Mouse (Mus musculus) bone marrow, adult 2 months (tissue): Measurements from ENCODE around the gene 4930556J24Rik. TPM values are rescaled to one million over a fixed set of nuclear protein-coding genes. Genes with fewer than 3 reads are reported as not detected.
A peak's percentile ranks its signal among the peaks of the same experiment; 100 is the strongest.
"Not testable (repeated sequence)": the region's sequence is repeated elsewhere in the genome, so short reads cannot be mapped to it uniquely, and the experiment has no call there.

Experiments used
- H3K27ac ChIP-seq: fragments of 200-500 bp; 2 replicates; pipeline ENCODE4 v1.5.1; 2012; ENCODE audit warnings: low read depth, mild to moderate bottlenecking, control low read depth, inconsistent platforms, low read length; ENCODE audit not compliant: control insufficient read depth, poor library complexity, insufficient read depth
- H3K4me1 ChIP-seq: fragments of 200-500 bp; 2 replicates; pipeline ENCODE4 v1.6.1; 2011; ENCODE audit warnings: low read length; ENCODE audit not compliant: control insufficient read depth, insufficient read depth
- H3K4me3 ChIP-seq: fragments of 200-500 bp; replicated peaks from 2 replicates; pipeline ENCODE3; 2011; ENCODE audit warnings: mild to moderate bottlenecking, low read depth, low read length, control low read depth; ENCODE audit not compliant: control insufficient read depth
- CTCF ChIP-seq: fragments of 200-500 bp; IDR thresholded peaks from 2 replicates; pipeline ENCODE4 v1.5.1; 2011; ENCODE audit warnings: low read length, control low read depth; ENCODE audit not compliant: control insufficient read depth, insufficient read depth
- POLR2A ChIP-seq: fragments of 200-500 bp; IDR thresholded peaks from 2 replicates; pipeline ENCODE4 v1.6.1; 2011; ENCODE audit warnings: low read depth, mild to moderate bottlenecking, control low read depth, low read length, borderline replicate concordance; ENCODE audit not compliant: control insufficient read depth
- WGBS: fragments of 180-500 bp; shearing (Covaris S2); methylation state at CpG from one replicate; pipeline ENCODE4 v1.1.7; 2018; 5-methylcytosine and 5-hydroxymethylcytosine counted together
- polyA plus RNA-seq: library from polyadenylated mRNA; stranded (reverse); fragments of >200 nt; gene quantifications from 2 replicates; pipeline ENCODE4 v1.2.4, GENCODE M21; 2011; ENCODE audit warnings: low replicate concordance; ENCODE audit not compliant: missing spikeins, insufficient read depth, insufficient read length

The 4930556J24Rik gene
- polyA plus RNA-seq: not detected in 2 replicates

DNA sequence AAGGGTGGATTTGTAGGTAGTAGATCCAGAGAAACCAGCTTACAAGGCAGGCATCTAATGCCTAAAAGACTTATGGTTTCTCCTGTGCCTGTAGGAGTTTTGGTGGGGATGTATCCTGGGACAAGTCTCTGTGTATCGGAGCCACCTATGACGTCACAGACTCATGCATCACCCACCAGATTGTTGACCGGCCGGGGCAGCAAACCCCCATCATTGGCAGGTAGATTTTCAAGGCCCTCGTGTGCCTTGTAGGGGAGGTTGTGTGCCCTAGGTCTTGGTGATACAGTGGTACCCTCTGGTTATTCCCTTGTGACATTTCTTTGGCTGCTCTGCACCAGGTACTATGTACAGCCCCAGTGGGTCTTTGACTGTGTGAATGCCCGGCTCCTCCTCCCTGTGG lies at the start of gene 4930556J24Rik:
Gene 4930556J24Rik (minus strand): TSS at position 101 of the 400 bp plus-strand sequence.
- 86% methylated on average over 6 of the region's 6 CpGs for WGBS
- H3K4me1 ChIP-seq: no peaks in the 10 kb centered on the region
- no peak within 1 kb of the TSS for H3K27ac ChIP-seq
- TF ChIP-seq POLR2A (no peak), CTCF (no peak)
- no peak within 1 kb of the TSS for H3K4me3 ChIP-seq

DNA sequence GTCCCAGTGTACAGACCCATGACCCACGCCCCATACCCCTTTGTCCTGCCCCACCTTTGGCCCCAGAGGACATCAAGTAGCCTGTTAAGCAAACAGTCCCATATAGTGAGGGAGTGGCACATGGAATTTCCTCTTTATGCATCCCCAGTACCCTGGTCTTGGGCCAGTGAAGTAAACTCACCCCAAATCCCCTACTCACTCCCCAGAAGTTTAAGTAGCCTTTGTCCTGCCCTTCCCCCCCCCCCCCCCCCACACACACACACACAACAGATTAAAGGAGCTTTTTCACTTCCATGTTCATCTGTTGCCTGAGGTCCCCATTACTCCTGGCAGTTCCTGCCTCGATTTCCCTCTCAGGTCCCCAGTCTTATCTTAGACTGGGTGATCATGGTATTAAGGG lies 46.7 kb upstream of the 4930556J24Rik start:
- Histone ChIP-seq H3K27ac (no peak overlapping the region), H3K4me3 (no peak overlapping the region), H3K4me1 (no peaks in the 10 kb centered on the region)
- 57% methylated on average over 2 of the region's 2 CpGs for WGBS
- TF ChIP-seq CTCF: no peak
- no peak for TF ChIP-seq POLR2A

DNA sequence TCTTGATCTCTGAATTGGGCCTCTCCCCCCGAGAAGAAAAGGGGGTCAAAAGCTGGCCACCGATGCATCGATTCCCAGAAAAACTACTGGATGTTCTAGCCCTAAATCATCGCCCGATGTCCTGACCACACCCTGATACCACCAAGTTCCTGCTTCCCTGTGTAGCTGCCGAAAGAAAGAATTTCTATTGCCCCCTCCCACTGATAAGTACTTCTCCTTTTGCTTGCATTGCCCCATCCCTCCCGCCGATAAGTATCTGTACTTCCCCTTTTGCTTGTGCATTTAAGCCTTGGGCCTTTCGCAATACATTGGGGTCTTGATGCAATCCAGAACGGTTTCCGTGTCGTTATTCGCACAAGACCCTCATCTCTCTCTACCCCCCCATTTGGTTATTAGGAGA lies 45.5 kb upstream of the 4930556J24Rik start:
- WGBS: 62% methylated on average over 13 of the region's 13 CpGs
- not testable (repeated sequence) for H3K27ac ChIP-seq

DNA sequence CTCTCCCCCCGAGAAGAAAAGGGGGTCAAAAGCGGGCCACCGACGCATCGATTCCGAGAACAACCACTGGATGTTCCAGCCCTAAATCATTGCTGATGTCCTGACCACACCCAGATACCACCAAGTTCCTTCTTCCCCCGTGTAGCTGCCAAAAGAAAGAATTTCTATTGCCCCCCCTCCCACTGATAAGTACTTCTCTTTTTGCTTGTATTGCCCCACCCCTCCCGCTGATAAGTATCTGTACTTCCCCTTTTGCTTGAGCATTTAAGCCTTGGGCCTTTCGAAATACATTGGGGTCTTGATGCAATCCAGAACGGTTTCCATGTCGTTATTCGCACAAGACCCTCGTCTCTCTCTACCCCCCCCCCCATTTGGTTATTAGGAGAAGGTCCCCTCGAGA lies 39.2 kb upstream of the 4930556J24Rik start:
- not testable (repeated sequence) for H3K4me3 ChIP-seq, H3K4me1 ChIP-seq, H3K27ac ChIP-seq
- WGBS: 76% methylated on average over 14 of the region's 14 CpGs

More for the DNA sequence above, 45.5 kb upstream of the 4930556J24Rik start:
- not testable (repeated sequence) for H3K4me1 ChIP-seq, H3K4me3 ChIP-seq

DNA sequence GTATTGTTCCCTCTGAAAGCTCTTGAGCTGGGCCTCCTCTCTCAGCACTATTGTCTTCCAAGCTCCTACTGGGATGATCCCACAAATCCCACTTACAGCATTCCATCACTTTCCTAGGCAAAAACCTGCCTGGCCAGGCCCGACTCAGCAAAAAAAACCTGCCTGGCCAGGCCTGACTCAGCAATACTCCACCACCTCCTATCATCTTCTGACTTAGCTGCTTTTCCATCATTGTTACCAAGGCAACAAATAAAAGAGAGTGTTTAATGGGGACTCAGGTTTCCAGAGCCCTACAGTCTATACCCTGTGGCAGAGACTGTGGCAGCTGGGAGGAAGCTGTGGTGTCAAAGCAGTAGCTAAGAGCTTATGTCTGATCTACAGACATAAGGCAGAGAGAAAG lies 36.0 kb upstream of the 4930556J24Rik start:
- no peaks in the 10 kb centered on the region for H3K4me1 ChIP-seq
- 68% methylated on average over 1 of the region's 1 CpGs for WGBS
- H3K4me3 ChIP-seq: no peak overlapping the region
- H3K27ac ChIP-seq: no peak overlapping the region
- TF ChIP-seq CTCF: no peak
- no peak for TF ChIP-seq POLR2A

DNA sequence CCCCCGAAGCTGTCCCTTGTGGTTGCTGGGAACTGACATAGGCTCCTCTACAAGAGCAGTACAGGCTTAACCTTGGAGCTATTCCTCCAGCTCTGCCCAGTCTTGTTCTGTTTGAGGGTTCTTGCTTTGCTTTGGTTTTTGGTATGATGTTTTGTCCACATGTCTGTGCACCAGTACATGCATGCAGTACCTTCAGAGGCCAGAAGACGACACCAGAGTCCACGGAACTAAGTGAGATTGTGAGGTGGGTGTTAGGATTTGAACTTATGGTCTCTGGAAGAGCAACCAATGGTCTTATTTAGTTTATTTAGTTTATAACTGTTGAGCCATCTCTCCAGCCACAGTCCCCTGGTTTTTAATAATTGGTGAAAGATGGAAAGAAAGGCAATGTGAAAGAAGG lies 29.9 kb upstream of the 4930556J24Rik start:
- H3K4me1 ChIP-seq: no peaks in the 10 kb centered on the region; the same call in 1 of the 2 replicates
- no peak for TF ChIP-seq CTCF
- TF ChIP-seq POLR2A: no peak
- WGBS: 77% methylated on average over 3 of the region's 3 CpGs

DNA sequence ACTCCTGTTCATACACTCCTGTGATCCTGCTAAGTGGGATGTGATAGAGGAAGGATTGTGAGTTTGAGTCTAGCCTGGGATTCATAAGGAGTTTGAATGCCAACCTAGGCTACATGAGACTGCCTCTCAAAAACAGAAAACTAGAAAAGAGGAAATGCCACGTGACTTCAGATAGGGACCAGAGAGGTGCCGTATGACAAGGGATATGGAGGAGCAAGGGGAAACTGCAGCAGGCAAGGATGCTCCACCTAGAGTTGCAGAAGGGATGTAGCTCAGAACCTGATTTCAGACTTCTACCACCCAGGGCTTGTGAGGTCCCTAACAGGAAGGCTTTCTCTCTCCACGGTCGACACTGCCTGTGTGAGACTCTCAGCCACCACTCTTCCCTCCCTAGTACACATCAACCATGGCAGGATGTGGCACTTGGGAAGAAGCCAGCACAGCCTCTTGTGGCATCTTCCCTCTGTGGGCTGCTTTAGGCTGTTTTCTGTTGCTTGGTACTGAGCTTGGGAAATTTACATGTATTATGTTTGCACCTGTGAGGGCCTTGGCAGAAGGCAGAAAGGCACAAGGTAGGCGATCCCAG lies 28.7 kb upstream of the 4930556J24Rik start:
- Histone ChIP-seq H3K27ac (no peak overlapping the region), H3K4me3 (no peak overlapping the region), H3K4me1 (no peaks in the 10 kb centered on the region; the same call in 1 of the 2 replicates)
- WGBS: 17% methylated on average over 5 of the region's 5 CpGs
- no peak for TF ChIP-seq POLR2A
- TF ChIP-seq CTCF: no peak

More for the DNA sequence above, 29.9 kb upstream of the 4930556J24Rik start:
- H3K27ac ChIP-seq: no peak overlapping the region
- H3K4me3 ChIP-seq: no peak overlapping the region

DNA sequence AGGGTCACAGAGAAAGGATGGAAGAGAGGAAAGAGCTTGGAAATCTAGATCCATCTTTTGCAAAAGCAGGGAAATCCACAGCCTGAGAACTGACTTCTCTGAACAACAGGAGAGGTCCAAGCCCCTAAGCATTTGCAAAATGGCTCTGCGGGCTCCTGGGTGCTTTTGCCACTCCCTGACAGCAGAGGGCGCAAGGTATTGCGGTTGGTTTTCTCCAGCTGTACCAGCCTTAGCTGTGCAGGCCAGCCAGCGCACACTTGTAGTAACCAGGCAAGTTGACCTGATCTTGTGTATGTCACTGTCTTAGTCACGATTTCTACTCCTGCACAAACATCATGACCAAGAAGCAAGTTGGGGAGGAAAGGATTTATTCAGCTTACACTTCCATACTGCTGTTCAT lies 25.0 kb upstream of the 4930556J24Rik start:
- H3K27ac ChIP-seq: no peak overlapping the region
- WGBS: 2% methylated on average over 5 of the region's 5 CpGs
- no peak overlapping the region for H3K4me3 ChIP-seq
- H3K4me1 ChIP-seq: no peaks in the 10 kb centered on the region; the same call in none of the 2 replicates
- TF ChIP-seq POLR2A: no peak
- TF ChIP-seq CTCF: peak; percentile 73

DNA sequence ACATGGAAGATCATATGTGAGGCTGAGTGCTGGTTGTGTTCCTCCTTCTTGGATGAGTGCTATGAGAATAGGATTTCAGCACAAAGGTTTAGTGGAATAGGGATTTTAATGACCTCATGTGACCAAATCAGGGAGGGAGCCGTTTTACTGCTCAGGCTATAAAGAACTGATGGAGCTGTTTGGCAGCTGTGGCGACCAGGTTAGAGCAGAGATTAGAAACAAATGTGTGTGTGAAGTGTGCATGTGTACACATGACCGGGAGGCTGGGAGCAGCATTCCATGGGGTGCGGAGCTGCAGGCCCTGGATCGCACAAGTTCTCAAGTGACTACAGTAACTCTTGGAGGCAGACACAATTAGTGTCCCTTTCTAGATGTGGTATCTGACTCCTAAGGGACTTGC lies 23.0 kb upstream of the 4930556J24Rik start:
- no peak for TF ChIP-seq CTCF
- Histone ChIP-seq H3K27ac (no peak overlapping the region), H3K4me1 (no peaks in the 10 kb centered on the region; the same call in none of the 2 replicates), H3K4me3 (no peak overlapping the region)
- WGBS: 85% methylated on average over 5 of the region's 5 CpGs
